Mouse (Mus musculus) liver (tissue): ENCODE results near the gene Gipc3.

Experiments
- DNase-seq: peaks from one replicate; pipeline ENCODE4 v3.0.0-alpha.2; 2020; ENCODE audit warnings: mixed read lengths

Gene Gipc3

DNA sequence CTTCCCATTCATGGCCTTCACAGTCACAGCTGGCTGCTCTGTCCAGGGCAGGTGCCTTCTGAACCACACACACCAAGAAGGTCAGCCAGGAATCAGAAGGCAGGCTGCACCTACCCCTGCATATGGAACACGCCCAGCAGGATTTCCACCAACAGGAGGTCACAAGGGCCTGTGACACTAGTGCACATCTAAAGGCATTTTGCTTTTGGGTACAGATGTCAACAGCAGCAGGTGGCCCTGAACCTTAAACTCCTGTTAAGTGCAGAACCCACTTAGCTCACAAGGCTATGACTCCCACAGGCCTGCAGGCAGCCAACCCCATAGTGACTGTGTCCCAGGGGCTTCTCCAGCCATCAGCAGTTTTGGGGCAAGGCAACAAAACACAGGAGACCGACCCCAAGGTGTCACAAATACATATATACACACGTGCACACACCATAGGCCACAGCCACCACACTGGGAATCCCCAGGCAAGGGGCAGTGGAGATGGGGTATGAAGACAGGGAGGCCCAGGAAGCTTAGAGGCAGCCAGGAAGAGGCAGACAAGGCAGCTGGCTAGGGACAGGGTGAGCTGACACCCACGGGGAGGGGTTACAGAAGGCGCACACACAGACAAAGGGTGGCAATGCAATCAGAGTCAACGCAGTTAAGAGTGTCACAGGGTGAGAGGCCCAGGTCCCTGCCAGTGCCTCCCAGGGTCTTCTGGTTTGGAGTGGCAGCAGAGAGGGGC, 23.6 kb upstream of the Gipc3 start:
- no peak for DNase-seq

GRCm38 (mm10) chr10:81365672-81366476, 22.8 kb upstream of the Gipc3 start, which contains the start of gene 4930404N11Rik:
4930404N11Rik (minus strand) TSS chr10:81365816.
- peak; percentile 48 for DNase-seq

DNA sequence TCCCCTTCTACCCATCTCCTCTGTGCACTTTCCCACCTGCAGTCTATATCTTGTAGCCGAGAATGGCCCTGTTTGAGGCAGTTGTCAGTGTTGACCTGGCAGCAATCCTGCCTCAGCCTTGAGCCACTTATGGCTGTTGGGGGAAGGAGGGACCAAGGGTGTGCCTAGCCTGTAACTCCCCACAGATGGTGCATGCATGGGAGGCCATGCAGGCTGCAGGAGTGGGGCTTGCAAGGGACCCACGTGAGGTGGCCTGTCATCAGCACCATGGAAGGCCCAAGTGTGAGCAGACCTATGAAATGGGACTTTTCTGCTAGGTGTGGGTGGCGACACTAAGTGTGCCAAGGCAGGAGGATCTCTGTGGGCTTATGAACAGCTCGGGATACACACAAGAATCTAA, 22.0 kb upstream of the Gipc3 start:
- DNase-seq: no peak

DNA sequence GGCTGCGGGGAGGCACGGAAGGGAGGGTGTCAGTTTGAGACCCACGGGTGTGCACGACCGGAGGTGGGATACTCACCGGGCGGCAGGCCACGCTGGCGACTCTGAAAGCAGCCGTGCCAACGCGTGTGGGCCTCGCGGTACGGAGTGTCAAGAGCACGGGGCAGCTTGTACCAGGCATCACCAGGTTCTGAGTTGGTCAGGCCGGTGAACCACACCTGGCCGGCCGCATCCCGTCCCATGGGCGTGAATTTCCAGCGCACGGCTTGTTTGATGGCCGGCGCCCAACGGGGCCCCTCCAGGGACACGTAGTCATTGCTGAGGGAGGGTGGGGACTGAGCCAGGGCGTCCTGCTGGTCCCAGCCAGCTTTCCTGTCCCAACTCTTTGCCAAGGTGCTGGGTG, 21.6 kb upstream of the Gipc3 start:
- peak; percentile 59 for DNase-seq

DNA sequence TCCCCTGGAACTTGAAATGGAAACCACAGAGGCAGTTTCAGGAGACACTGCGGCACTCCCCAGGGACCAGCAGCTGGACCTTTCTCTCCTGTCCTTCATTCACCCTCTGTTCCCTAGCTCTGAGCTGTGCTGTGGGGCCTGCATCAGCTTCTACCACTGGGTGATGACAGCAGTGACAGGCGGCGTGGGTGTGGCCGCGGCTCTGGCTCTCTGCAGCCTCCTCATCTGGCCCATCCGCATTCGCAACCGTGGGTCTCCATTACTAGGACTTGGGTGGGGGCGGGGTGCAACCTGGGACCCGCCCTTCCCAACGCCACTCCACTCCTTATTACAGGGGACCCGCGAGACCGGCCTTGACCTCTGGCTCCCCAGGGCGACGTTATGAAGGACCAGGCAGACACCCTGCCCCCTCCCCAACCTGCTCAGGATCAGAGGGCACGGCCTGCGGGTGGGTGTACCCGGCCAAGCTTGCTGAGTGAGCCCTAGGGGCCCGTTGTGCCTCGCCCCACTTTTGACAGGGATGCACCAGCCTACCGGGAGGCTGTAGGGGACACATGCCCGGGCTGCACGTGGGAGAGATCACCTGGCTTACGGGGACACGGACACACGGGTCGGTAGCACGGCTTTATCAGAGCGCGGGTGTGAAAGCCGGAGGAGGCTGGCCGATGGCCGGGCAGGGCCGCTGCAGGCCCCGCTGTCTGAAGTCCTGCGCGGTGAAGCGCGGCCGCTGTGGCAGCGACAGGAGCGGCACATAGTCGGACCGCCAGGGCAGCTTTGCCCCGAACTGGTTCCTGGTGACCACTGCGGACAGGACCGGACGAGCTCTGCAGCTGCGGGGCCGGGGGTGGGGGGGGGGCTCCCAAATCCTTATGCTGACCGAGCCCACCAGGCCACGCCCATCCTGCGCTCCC, 20.6 kb upstream of the Gipc3 start:
- DNase-seq: peak; percentile 78

- DNase-seq: peak; percentile 92
Measured at GRCm38 (mm10) chr10:81362336-81362949, 19.4 kb upstream of the Gipc3 start.

GRCm38 (mm10) chr10:81360721-81361120, 17.7 kb upstream of the Gipc3 start:
- DNase-seq: no peak

GRCm38 (mm10) chr10:81358841-81359240, 15.8 kb upstream of the Gipc3 start:
- no peak for DNase-seq

DNA sequence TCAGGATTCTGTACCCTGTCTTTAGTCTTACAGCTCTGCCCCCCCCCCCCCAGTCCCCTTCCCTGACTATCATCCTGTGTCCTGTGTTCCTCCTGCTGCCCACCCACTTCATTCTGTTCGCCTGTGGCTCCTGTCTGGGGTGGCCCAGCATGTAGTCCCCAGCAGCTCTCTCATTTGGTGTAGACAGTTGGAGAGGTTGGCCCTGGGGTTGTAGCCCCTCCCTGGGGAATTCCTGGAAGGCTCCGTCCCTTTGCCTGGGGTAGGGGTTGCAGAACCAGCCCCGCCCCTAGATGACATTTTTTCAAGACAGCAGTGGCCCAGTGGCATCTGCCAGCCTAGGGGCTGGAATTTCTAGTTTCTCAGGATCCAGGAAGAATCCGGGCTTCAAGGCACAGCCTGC, 15.1 kb upstream of the Gipc3 start:
- no peak for DNase-seq

GRCm38 (mm10) chr10:81356991-81357844, 14.2 kb upstream of the Gipc3 start, which contains the start of gene Mfsd12:
Mfsd12 (plus strand) TSS chr10:81357491.
- peak; percentile 96 for DNase-seq

DNA sequence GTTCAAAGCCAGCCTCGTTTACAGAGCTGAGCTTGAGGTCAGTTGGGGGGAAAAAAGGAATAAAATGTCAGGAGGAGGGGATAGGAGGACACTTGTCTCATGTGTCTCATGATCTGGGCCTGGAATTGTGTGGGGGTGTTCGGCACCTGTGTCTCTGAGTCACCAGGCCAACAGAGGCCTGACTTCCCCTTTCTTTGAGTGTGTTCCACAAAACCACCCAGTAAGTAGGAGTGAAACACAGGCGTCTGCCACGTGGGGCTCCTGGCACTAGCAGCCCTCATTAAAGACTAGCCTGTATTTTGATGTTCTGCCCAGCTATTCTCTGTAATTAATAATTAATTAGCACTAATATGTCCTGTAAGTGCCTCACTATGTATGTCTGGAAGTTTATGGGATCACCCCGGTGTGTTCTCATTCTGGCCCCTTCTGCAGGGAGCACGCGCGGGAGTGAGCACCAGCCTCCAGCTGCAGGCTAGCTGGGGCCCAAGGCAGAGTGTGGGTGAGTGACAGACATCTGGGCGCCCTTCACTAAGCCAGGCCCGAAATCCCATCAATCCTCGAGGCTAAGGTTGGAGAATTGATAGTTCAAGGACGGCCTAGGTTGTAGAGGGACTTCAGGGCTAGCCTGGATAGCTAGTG, 13.4 kb upstream of the Gipc3 start:
- no peak for DNase-seq

- no peak for DNase-seq
Measured at GRCm38 (mm10) chr10:81355533-81355932, 12.5 kb upstream of the Gipc3 start.

- no peak for DNase-seq
Measured at GRCm38 (mm10) chr10:81354738-81355477, 11.8 kb upstream of the Gipc3 start.

- DNase-seq: peak; percentile 92
Measured at GRCm38 (mm10) chr10:81351678-81352291, 8.7 kb upstream of the Gipc3 start.

GRCm38 (mm10) chr10:81350351-81351063, 7.4 kb upstream of the Gipc3 start, which contains the start of gene Hmg20b:
Hmg20b (minus strand) TSS chr10:81350480.
- peak; percentile 99 for DNase-seq

DNA sequence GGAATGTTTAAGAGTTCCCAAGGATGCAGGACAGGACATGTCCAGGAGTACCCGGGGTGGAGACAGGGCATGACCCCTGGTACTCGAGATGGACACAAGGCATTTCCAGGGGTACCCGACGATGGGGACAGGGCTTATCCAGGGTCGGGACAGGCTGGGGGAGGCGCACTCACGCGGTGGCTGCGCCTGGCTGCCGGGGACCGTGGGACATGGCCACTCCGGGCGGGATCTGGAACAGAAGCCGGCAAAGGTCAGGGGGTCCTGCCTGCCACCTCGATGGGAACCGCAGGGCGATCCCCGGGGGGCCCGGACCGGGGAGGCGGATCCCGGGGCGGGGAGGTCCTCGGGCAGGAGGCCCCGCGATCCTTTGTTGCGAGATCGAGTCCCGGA, 6.9 kb upstream of the Gipc3 start:
- DNase-seq: no peak

DNA sequence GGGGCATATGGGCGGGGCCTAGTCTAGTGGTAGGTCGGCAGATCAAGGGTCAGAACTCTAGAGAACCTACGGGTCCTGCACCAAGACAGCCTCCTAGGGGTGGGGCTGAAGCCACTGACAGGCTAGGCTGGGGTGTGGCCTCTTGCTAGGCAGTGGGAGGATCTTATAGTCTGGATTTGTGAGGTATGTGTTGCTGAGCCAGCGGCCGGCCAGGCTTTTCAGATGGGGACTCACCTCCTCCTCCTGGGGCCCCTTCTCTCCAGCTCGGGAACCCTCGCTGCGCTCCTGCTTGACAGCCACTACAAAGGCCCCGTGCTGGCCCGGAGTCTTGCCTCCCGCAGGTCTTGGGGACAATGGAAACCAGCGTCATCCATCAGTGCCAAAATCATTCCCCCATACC, 6.1 kb upstream of the Gipc3 start:
- peak; percentile 86 for DNase-seq

- peak; percentile 91 for DNase-seq
Measured at GRCm38 (mm10) chr10:81346453-81347067, 3.5 kb upstream of the Gipc3 start.

DNA sequence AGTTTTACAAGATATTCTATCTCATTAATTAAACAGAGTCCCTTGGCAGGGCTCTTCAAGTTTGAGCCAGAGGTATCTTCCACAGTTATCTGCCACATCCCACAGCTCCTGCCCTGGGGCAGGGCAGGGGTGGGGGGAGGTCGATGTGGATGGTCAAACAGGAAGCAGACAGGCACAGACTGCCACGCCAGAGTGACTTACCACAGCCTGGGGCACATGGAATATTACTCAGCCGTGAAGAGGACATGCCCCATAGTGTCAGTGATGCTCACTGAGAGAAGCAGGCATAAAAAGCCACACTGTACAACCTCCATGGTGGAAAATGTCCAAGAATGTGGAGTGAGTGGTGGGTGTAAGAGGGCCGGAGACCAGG, 2.1 kb upstream of the Gipc3 start:
- no peak for DNase-seq
